In genomic region chr4:155893212-155893690, GRCm38 (mm10) we compare ENCODE assay signal across 8 mouse cellular contexts. TPM values are rescaled to one million over a fixed set of nuclear protein-coding genes. Genes with fewer than 3 reads are reported as not detected.
A peak's percentile ranks its signal among the peaks of the same experiment; 100 is the strongest.
DNase-seq lines count a peak whose midpoint lies in the region; ATAC-seq and TF ChIP-seq lines count a peak whose summit lies in the region.

No protein-coding gene starts in this region.

- H3K27ac ChIP-seq in kidney, postnatal 0 days, result no peak overlapping the region
- H3K27ac ChIP-seq in bone marrow, adult 2 months (ENCODE audit: control insufficient read depth, insufficient read depth, low read depth, low read length, poor library complexity), result no peak overlapping the region
- no peak overlapping the region for H3K27ac ChIP-seq in forebrain, embryonic 14.5 days (ENCODE audit: low read depth, low read length)
- no peak overlapping the region for H3K27ac ChIP-seq in limb, embryonic 14.5 days (replicated peaks; ENCODE audit: low read depth, low read length)
- H3K27ac ChIP-seq in olfactory bulb, adult 2 months (ENCODE audit: insufficient read depth, low read depth, low read length), result no peak overlapping the region

- no peak for TF ChIP-seq POLR2A in bone marrow, adult 2 months (IDR thresholded peaks at IDR 0.05; ENCODE audit: borderline replicate concordance, control insufficient read depth, low read depth, low read length)
- TF ChIP-seq POLR2A in limb, embryonic 14.5 days (IDR thresholded peaks at IDR 0.05; ENCODE audit: borderline replicate concordance, extremely low read depth, insufficient read depth, insufficient read length), result no peak
- TF ChIP-seq POLR2A in olfactory bulb, adult 2 months (IDR thresholded peaks at IDR 0.05; ENCODE audit: insufficient read depth, low read depth, low read length), result no peak

- H3K27me3 ChIP-seq in kidney, postnatal 0 days (ENCODE audit: insufficient read depth, low read length), result no peaks in the 10 kb centered on the region
- no peaks in the 10 kb centered on the region for H3K27me3 ChIP-seq in forebrain, embryonic 14.5 days (replicated peaks; ENCODE audit: control insufficient read depth, insufficient read depth, low read length)
- H3K27me3 ChIP-seq in limb, embryonic 14.5 days (ENCODE audit: control insufficient read depth, insufficient read depth, low read length), result no peaks in the 10 kb centered on the region

- H3K4me1 ChIP-seq in kidney, postnatal 0 days (replicated peaks; ENCODE audit: insufficient read depth, low read length), result peaks cover 15% of the 10 kb centered on the region
- H3K4me1 ChIP-seq in bone marrow, adult 2 months (ENCODE audit: control insufficient read depth, insufficient read depth, low read length), result peaks cover 4% of the 10 kb centered on the region
- H3K4me1 ChIP-seq in forebrain, embryonic 14.5 days (ENCODE audit: control insufficient read depth, insufficient read depth, low read length), result peaks cover 38% of the 10 kb centered on the region
- peaks cover 25% of the 10 kb centered on the region for H3K4me1 ChIP-seq in limb, embryonic 14.5 days (ENCODE audit: control insufficient read depth, insufficient read depth, low read length)
- H3K4me1 ChIP-seq in olfactory bulb, adult 2 months (ENCODE audit: control insufficient read depth, insufficient read depth, low read length), result peaks cover 40% of the 10 kb centered on the region

- H3K4me2 ChIP-seq in kidney, postnatal 0 days (ENCODE audit: low read length), result peak overlapping the region; percentile 99
- H3K4me2 ChIP-seq in forebrain, embryonic 14.5 days (ENCODE audit: low read length), result peak overlapping the region; percentile 97
- H3K4me2 ChIP-seq in limb, embryonic 14.5 days (replicated peaks; ENCODE audit: low read depth, low read length, severe bottlenecking), result peak overlapping the region; percentile 96

- no peak for DNase-seq in kidney, postnatal 0 days (ENCODE audit: low spot score)
- DNase-seq in kidney, adult 8-10 months, result no peak
- DNase-seq in forebrain, embryonic 14.5 days (ENCODE audit: low spot score), result no peak
- DNase-seq in limb, embryonic 14.5 days (ENCODE audit: low spot score), result no peak
- DNase-seq in urinary bladder, postnatal 25 days (ENCODE audit: low spot score), result no peak

- no peak for TF ChIP-seq CTCF in kidney, postnatal 0 days (IDR thresholded peaks at IDR 0.05; ENCODE audit: low read depth)
- no peak for TF ChIP-seq CTCF in bone marrow, adult 2 months (IDR thresholded peaks at IDR 0.05; ENCODE audit: control insufficient read depth, insufficient read depth, low read length)
- no peak for TF ChIP-seq CTCF in olfactory bulb, adult 2 months (IDR thresholded peaks at IDR 0.05; ENCODE audit: insufficient read depth, low read depth, low read length)

- H3K4me3 ChIP-seq in kidney, postnatal 0 days (replicated peaks; ENCODE audit: low read depth, low read length), result peak overlapping the region; percentile 70; the same call in 1 of the 2 replicates
- H3K4me3 ChIP-seq in bone marrow, adult 2 months (replicated peaks; ENCODE audit: control insufficient read depth, low read depth, low read length), result peak overlapping the region; percentile 99
- H3K4me3 ChIP-seq in forebrain, embryonic 14.5 days (ENCODE audit: low read depth, low read length), result peak overlapping the region; percentile 98
- peak overlapping the region; percentile 88 for H3K4me3 ChIP-seq in limb, embryonic 14.5 days (replicated peaks; ENCODE audit: low read length)
- peak overlapping the region; percentile 91 for H3K4me3 ChIP-seq in olfactory bulb, adult 2 months (ENCODE audit: insufficient read depth, low read depth, low read length)

- no peaks in the 10 kb centered on the region for H3K9me3 ChIP-seq in kidney, postnatal 0 days (replicated peaks; ENCODE audit: low read length)
- H3K9me3 ChIP-seq in forebrain, embryonic 14.5 days (replicated peaks; ENCODE audit: control insufficient read depth, low read length), result no peaks in the 10 kb centered on the region
- H3K9me3 ChIP-seq in limb, embryonic 14.5 days (ENCODE audit: control insufficient read depth, low read length), result no peaks in the 10 kb centered on the region

- peaks cover 10% of the 10 kb centered on the region; the same call in 1 of the 2 replicates for H3K36me3 ChIP-seq in kidney, postnatal 0 days (ENCODE audit: insufficient read depth, low read length)
- peaks cover 39% of the 10 kb centered on the region for H3K36me3 ChIP-seq in forebrain, embryonic 14.5 days (ENCODE audit: control insufficient read depth, insufficient read depth, low read length)
- H3K36me3 ChIP-seq in limb, embryonic 14.5 days (ENCODE audit: control insufficient read depth, insufficient read depth, low read length), result peaks cover 22% of the 10 kb centered on the region

- H3K9ac ChIP-seq in kidney, postnatal 0 days (ENCODE audit: low read depth, low read length), result no peak overlapping the region
- peak overlapping the region; percentile 95 for H3K9ac ChIP-seq in forebrain, embryonic 14.5 days (ENCODE audit: low read length)
- H3K9ac ChIP-seq in limb, embryonic 14.5 days (ENCODE audit: low read depth, low read length, severe bottlenecking), result no peak overlapping the region

- ATAC-seq in kidney, postnatal 0 days (replicated peaks; ENCODE audit: low FRiP score, low read depth), result no peak
- no peak for ATAC-seq in forebrain, embryonic 14.5 days
- ATAC-seq in limb, embryonic 14.5 days (ENCODE audit: low FRiP score, low read depth), result no peak
- no peak for ATAC-seq in monocyte, adult 5-6 weeks (replicated peaks; ENCODE audit: insufficient number of reproducible peaks, low FRiP score, low TSS enrichment, poor library complexity, severe bottlenecking)

- WGBS in kidney, postnatal 0 days, result 71% methylated on average over 8 of the region's 8 CpGs
- 59% methylated on average over 8 of the region's 8 CpGs for WGBS in bone marrow, adult 2 months
- WGBS in forebrain, embryonic 14.5 days, result 82% methylated on average over 7 of the region's 8 CpGs
- WGBS in limb, embryonic 14.5 days, result 69% methylated on average over 8 of the region's 8 CpGs
- 41% methylated on average over 8 of the region's 8 CpGs for WGBS in olfactory bulb, adult 2 months

RNA-seq across cellular contexts. Expression of gene Acap3, which starts 1.6 kb away (rescaled TPM):
- polyA plus RNA-seq in kidney, postnatal 0 days (2015; fragmentation: Nextera tagmentation; extraction: Ambion mirVana), result 8.2 and 8.4 TPM in 2 replicates
- polyA plus RNA-seq in bone marrow, adult 2 months (2011; ENCODE audit: insufficient read depth, insufficient read length, low replicate concordance, missing spikeins), result 15.1 and 30.6 TPM in 2 replicates
- polyA plus RNA-seq in forebrain, embryonic 14.5 days (2014; fragmentation: Nextera tagmentation; extraction: Ambion mirVana), result 60.5 and 77.0 TPM in 2 replicates
- 33.8 and 41.6 TPM in 2 replicates for polyA plus RNA-seq in limb, embryonic 14.5 days (2012; rRNA removed)
- 19.8 and 22.6 TPM in 2 replicates for polyA plus RNA-seq in limb, embryonic 14.5 days (2014; fragmentation: Nextera tagmentation; extraction: Ambion mirVana)
- not detected in 2 replicates for polyA plus RNA-seq in olfactory bulb, adult 2 months (2012; ENCODE audit: insufficient read depth, insufficient read length, low replicate concordance, missing spikeins)
- 17.2 to 19.3 TPM (median 17.3 TPM) in 3 replicates for total RNA-seq in monocyte, adult 5-6 weeks (2017)

RNA-seq across cellular contexts. Expression of gene Pusl1, which starts 1.7 kb away (rescaled TPM):
- polyA plus RNA-seq in kidney, postnatal 0 days (2015; fragmentation: Nextera tagmentation; extraction: Ambion mirVana), result 33.8 and 38.0 TPM in 2 replicates
- polyA plus RNA-seq in bone marrow, adult 2 months (2011; ENCODE audit: insufficient read depth, insufficient read length, low replicate concordance, missing spikeins), result 5.2 and 18.4 TPM in 2 replicates
- 46.5 and 52.8 TPM in 2 replicates for polyA plus RNA-seq in forebrain, embryonic 14.5 days (2014; fragmentation: Nextera tagmentation; extraction: Ambion mirVana)
- 95.7 and 125 TPM in 2 replicates for polyA plus RNA-seq in limb, embryonic 14.5 days (2012; rRNA removed)
- polyA plus RNA-seq in limb, embryonic 14.5 days (2014; fragmentation: Nextera tagmentation; extraction: Ambion mirVana), result 54.9 and 57.2 TPM in 2 replicates
- not detected in 2 replicates for polyA plus RNA-seq in olfactory bulb, adult 2 months (2012; ENCODE audit: insufficient read depth, insufficient read length, low replicate concordance, missing spikeins)
- 3.8 to 12.8 TPM (median 10.3 TPM) in 3 replicates for total RNA-seq in monocyte, adult 5-6 weeks (2017)

RNA-seq across cellular contexts. Expression of gene Ints11, which starts 23.9 kb away (rescaled TPM):
- polyA plus RNA-seq in kidney, postnatal 0 days (2015; fragmentation: Nextera tagmentation; extraction: Ambion mirVana), result 40.3 and 45.7 TPM in 2 replicates
- polyA plus RNA-seq in bone marrow, adult 2 months (2011; ENCODE audit: insufficient read depth, insufficient read length, low replicate concordance, missing spikeins), result 22.2 and 49.5 TPM in 2 replicates
- 94.6 and 102 TPM in 2 replicates for polyA plus RNA-seq in forebrain, embryonic 14.5 days (2014; fragmentation: Nextera tagmentation; extraction: Ambion mirVana)
- polyA plus RNA-seq in limb, embryonic 14.5 days (2012; rRNA removed), result 57.4 and 60.7 TPM in 2 replicates
- 63.7 and 75.4 TPM in 2 replicates for polyA plus RNA-seq in limb, embryonic 14.5 days (2014; fragmentation: Nextera tagmentation; extraction: Ambion mirVana)
- not detected in 2 replicates for polyA plus RNA-seq in olfactory bulb, adult 2 months (2012; ENCODE audit: insufficient read depth, insufficient read length, low replicate concordance, missing spikeins)
- total RNA-seq in monocyte, adult 5-6 weeks (2017), result 21.5 to 28.1 TPM (median 24.5 TPM) in 3 replicates

RNA-seq across cellular contexts. Expression of gene Cptp, which starts 24.0 kb away (rescaled TPM):
- 14.8 and 17.2 TPM in 2 replicates for polyA plus RNA-seq in kidney, postnatal 0 days (2015; fragmentation: Nextera tagmentation; extraction: Ambion mirVana)
- polyA plus RNA-seq in bone marrow, adult 2 months (2011; ENCODE audit: insufficient read depth, insufficient read length, low replicate concordance, missing spikeins), result 2.8 and 5.9 TPM in 2 replicates
- 28.3 and 29.5 TPM in 2 replicates for polyA plus RNA-seq in forebrain, embryonic 14.5 days (2014; fragmentation: Nextera tagmentation; extraction: Ambion mirVana)
- 15.0 and 20.5 TPM in 2 replicates for polyA plus RNA-seq in limb, embryonic 14.5 days (2012; rRNA removed)
- 16.3 and 19.2 TPM in 2 replicates for polyA plus RNA-seq in limb, embryonic 14.5 days (2014; fragmentation: Nextera tagmentation; extraction: Ambion mirVana)
- polyA plus RNA-seq in olfactory bulb, adult 2 months (2012; ENCODE audit: insufficient read depth, insufficient read length, low replicate concordance, missing spikeins), result not detected in 2 replicates
- total RNA-seq in monocyte, adult 5-6 weeks (2017), result 5.7 to 8.4 TPM (median 6.6 TPM) in 3 replicates

RNA-seq across cellular contexts. Expression of gene Tas1r3, which starts 30.1 kb away (rescaled TPM):
- 0.18 TPM in 2 replicates for polyA plus RNA-seq in kidney, postnatal 0 days (2015; fragmentation: Nextera tagmentation; extraction: Ambion mirVana)
- 0.42 TPM in 1 of 2 replicates, not detected in the other for polyA plus RNA-seq in bone marrow, adult 2 months (2011; ENCODE audit: insufficient read depth, insufficient read length, low replicate concordance, missing spikeins)
- 0.46 and 0.61 TPM in 2 replicates for polyA plus RNA-seq in forebrain, embryonic 14.5 days (2014; fragmentation: Nextera tagmentation; extraction: Ambion mirVana)
- 0.31 and 0.51 TPM in 2 replicates for polyA plus RNA-seq in limb, embryonic 14.5 days (2012; rRNA removed)
- polyA plus RNA-seq in limb, embryonic 14.5 days (2014; fragmentation: Nextera tagmentation; extraction: Ambion mirVana), result 0.32 and 0.37 TPM in 2 replicates
- not detected in 2 replicates for polyA plus RNA-seq in olfactory bulb, adult 2 months (2012; ENCODE audit: insufficient read depth, insufficient read length, low replicate concordance, missing spikeins)
- 0.29 to 1.6 TPM (median 0.64 TPM) in 3 replicates for total RNA-seq in monocyte, adult 5-6 weeks (2017)
